Mouse (Mus musculus): ENCODE results near the gene Klhdc8a.

DNA sequence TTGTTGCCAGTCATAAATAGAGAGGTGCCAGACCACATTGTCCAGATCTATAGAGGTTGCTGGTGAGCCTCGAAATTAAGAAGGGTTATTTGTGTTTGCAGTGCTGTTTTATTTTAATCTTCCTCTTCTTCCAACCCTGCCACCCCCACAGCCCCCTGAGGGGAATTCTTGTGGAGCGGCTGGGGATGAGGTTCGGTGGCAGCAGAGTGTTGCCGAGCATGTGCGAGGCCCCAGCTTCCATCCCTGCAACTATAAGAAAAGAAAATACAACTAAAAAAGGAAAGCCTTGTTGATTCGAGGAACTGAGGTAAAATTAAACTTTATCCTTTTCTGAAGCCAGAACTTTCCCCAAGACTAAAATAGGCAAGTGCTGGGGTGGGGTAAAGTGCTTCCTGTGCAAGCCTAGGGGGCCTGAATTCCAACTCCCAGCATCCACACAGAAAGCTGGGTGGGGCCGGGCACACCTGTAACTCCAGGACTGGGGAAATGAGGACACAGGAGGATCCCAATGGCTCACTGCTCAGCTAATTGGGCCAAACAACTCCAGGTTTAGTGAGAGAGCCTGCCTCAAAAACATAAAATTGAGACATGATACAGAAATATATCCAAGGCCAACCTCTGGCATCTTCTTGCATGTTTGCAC lies 29.9 kb upstream of the Klhdc8a start:
- TF ChIP-seq CTCF (IDR thresholded peaks at IDR 0.05; ENCODE audit: borderline replicate concordance, insufficient read depth, low read length) (no peak), POLR2A (IDR thresholded peaks at IDR 0.05; ENCODE audit: low read depth, low read length) (no peak)

Measured in embryonic fibroblast, embryonic 13.5 days (primary cell).